Mouse (Mus musculus) limb, embryonic 10.5 days (tissue): ENCODE data around the gene Dennd6b. TPM values are rescaled to one million over a fixed set of nuclear protein-coding genes. Genes with fewer than 3 reads are reported as not detected.
A peak's percentile ranks its signal among the peaks of the same experiment; 100 is the strongest.

ENCODE experiments used
- DNase-seq: peaks from one replicate; pipeline ENCODE4 v3.0.0-alpha.2; 2017; ENCODE audit warnings: low spot score
- H3K27ac ChIP-seq: fragments of 300-500 bp; sonication (generic); 2 replicates; pipeline ENCODE4 v1.5.1; 2016; ENCODE audit warnings: mild to moderate bottlenecking
- H3K27me3 ChIP-seq: fragments of 300-500 bp; sonication (generic); 2 replicates; pipeline ENCODE4 v1.6.1; 2016; ENCODE audit warnings: low read depth, mild to moderate bottlenecking; ENCODE audit not compliant: poor library complexity, severe bottlenecking
- H3K36me3 ChIP-seq: fragments of 300-500 bp; sonication (generic); 2 replicates; pipeline ENCODE4 v1.6.1; 2016; ENCODE audit warnings: mild to moderate bottlenecking, moderate library complexity
- H3K4me1 ChIP-seq: fragments of 300-500 bp; sonication (generic); 2 replicates; pipeline ENCODE4 v1.6.1; 2016
- H3K4me3 ChIP-seq: fragments of 300-500 bp; sonication (generic); 2 replicates; pipeline ENCODE4 v1.5.1; 2016; ENCODE audit warnings: mild to moderate bottlenecking, moderate library complexity
- H3K9me3 ChIP-seq: fragments of 300-500 bp; sonication (generic); replicated peaks from 2 replicates; pipeline ENCODE4 v1.6.1; 2016; ENCODE audit warnings: mild to moderate bottlenecking
- WGBS: fragments of 180-500 bp; shearing (Covaris S2); methylation state at CpG from one replicate; pipeline ENCODE4 v1.1.7; 2016; 5-methylcytosine and 5-hydroxymethylcytosine counted together
- polyA plus RNA-seq: library from polyadenylated mRNA; unstranded; fragments of >200 nt; fragmentation: Nextera tagmentation; extraction: Ambion mirVana; gene quantifications from 2 replicates; pipeline ENCODE4 v1.2.1, GENCODE M21; 2016

Gene Dennd6b
- polyA plus RNA-seq, 1 experiment from 2014 or later = 27.5 TPM

DNA sequence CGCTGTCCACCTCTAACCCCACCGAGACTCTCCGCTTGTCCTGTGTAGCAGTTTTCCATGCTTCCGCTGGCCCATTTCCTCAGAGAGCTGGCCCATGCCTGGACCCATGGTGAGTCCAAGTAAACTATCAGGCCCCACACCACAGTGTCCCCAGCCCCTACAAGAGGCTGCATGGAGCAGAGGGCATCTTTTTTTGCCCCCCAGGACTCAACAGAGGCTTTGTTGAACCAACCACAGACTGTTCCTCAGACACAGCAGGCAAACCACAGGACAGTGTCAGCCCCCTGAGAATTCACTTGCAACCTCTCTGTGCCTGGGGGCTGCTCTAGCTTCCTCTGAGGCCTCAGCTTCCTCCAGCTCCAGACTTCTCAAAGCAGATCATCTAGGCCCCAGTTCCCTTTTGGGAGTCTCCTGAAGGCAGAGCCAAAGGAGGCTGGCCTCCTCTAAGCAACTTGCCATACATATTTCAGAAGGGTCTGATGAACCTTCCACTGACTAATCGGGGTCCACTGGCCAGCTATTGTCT, 24.7 kb downstream of the Dennd6b start:
- Histone ChIP-seq H3K36me3 (peaks cover 50% of the 10 kb centered on the region), H3K4me1 (peaks cover 79% of the 10 kb centered on the region)

DNA sequence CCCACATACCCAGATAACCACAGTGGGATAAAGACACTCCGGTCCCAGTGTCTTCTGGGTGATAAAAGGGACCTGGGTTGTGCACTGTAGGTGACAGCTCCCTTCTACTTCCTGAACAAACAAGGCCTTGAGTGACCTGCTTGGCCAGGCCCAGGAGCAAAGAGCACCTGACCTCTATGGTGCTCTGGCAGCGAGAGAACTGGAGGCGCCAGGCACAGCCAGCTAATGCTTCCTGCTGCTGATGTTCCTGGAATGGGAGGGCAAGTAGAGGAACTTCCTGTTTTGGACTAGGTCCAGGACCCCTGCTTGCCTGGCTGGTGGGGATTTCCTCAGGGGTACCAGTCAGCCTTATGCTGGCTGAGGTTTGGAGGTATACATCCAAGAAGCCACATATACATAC, 26.2 kb downstream of the Dennd6b start:
- H3K27ac ChIP-seq = peak overlapping the region; percentile 80
- H3K4me3 ChIP-seq = peak overlapping the region; percentile 27; the same call in 1 of the 2 replicates
- no peaks in the 10 kb centered on the region for H3K27me3 ChIP-seq
- WGBS = 63% methylated on average over 3 of the region's 3 CpGs
- no peaks in the 10 kb centered on the region for H3K9me3 ChIP-seq
- no peak for DNase-seq
- peaks cover 65% of the 10 kb centered on the region for H3K4me1 ChIP-seq
- H3K36me3 ChIP-seq = peaks cover 65% of the 10 kb centered on the region

More for the DNA sequence above, 24.7 kb downstream of the Dennd6b start:
- H3K27ac ChIP-seq = 0 out of 2 replicates have a peak overlapping the region, but pooled peaks have one; percentile 82
- no peaks in the 10 kb centered on the region for H3K9me3 ChIP-seq
- H3K27me3 ChIP-seq = no peaks in the 10 kb centered on the region
- no peak overlapping the region for H3K4me3 ChIP-seq
- WGBS = 92% methylated on average over 5 of the region's 5 CpGs
- DNase-seq = no peak

GRCm38 (mm10) chr15:89169431-89169830, 26.9 kb downstream of the Dennd6b start:
- Histone ChIP-seq H3K36me3 (peaks cover 72% of the 10 kb centered on the region), H3K27me3 (no peaks in the 10 kb centered on the region), H3K4me3 (peak overlapping the region; percentile 27), H3K9me3 (no peaks in the 10 kb centered on the region), H3K4me1 (peaks cover 58% of the 10 kb centered on the region), H3K27ac (peak overlapping the region; percentile 80)
- peak; percentile 82 for DNase-seq
- WGBS = 9% methylated on average over 10 of the region's 10 CpGs

DNA sequence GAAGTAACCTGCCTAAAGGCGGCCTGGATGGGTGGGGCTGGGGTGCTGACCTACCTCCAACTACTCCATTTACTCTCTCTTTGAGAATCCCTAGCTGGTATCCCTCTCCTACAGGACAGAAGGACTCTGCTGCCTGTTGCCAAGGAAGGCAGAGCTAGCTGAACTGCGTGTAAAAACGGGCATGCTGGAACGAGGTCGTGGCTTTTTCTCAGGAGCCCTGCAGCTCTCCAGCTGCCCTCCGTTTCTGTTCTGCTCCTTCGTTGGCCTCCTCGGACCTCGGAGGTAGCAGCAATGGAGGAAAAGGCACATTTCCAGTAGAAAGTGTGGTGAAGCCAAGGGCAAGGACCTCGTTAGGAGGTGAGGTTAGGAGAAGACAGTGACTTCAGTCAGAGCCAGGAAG, 27.4 kb downstream of the Dennd6b start:
- peak overlapping the region; percentile 27 for H3K4me3 ChIP-seq
- DNase-seq = no peak
- H3K36me3 ChIP-seq = peaks cover 77% of the 10 kb centered on the region
- no peaks in the 10 kb centered on the region for H3K27me3 ChIP-seq
- H3K4me1 ChIP-seq = peaks cover 53% of the 10 kb centered on the region
- no peaks in the 10 kb centered on the region for H3K9me3 ChIP-seq
- 67% methylated on average over 10 of the region's 10 CpGs for WGBS
- peak overlapping the region; percentile 80 for H3K27ac ChIP-seq

GRCm38 (mm10) chr15:89165478-89165877, 30.8 kb downstream of the Dennd6b start:
- Histone ChIP-seq H3K4me3 (no peak overlapping the region), H3K9me3 (no peaks in the 10 kb centered on the region), H3K27me3 (no peaks in the 10 kb centered on the region), H3K4me1 (peaks cover 19% of the 10 kb centered on the region), H3K36me3 (peaks cover 100% of the 10 kb centered on the region), H3K27ac (no peak overlapping the region)
- DNase-seq = no peak
- WGBS = 94% methylated on average over 12 of the region's 12 CpGs

- WGBS = 89% methylated on average over 9 of the region's 9 CpGs
- Histone ChIP-seq H3K9me3 (no peaks in the 10 kb centered on the region), H3K27ac (no peak overlapping the region), H3K4me1 (no peaks in the 10 kb centered on the region), H3K27me3 (no peaks in the 10 kb centered on the region), H3K36me3 (peaks cover 100% of the 10 kb centered on the region), H3K4me3 (no peak overlapping the region)
- no peak for DNase-seq
These were observed 34.9 kb downstream of the Dennd6b start for GRCm38 (mm10) chr15:89161397-89161796.

DNA sequence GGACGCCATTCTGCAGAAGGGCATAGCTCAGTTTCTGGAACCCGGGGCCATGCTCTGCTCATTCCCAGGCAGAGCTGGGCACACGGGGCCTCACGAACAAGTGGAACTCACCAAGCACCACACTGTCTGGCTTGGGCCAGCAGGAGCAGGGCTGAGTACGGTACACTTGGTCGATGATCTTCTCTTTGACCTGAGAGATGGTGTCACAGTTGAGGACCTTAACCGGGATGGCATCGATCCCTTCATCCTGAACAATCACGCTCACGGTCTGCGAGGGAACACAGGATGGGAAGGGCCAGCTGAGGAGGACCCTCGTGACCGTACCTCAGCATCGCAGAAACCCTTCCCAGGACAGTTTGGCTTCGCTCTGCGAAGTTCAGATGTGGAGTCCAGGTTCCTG, 37.8 kb downstream of the Dennd6b start:
- Histone ChIP-seq H3K4me3 (no peak overlapping the region), H3K27me3 (no peaks in the 10 kb centered on the region), H3K4me1 (no peaks in the 10 kb centered on the region), H3K36me3 (peaks cover 100% of the 10 kb centered on the region), H3K9me3 (no peaks in the 10 kb centered on the region), H3K27ac (no peak overlapping the region)
- 94% methylated on average over 16 of the region's 16 CpGs for WGBS
- DNase-seq = no peak

DNA sequence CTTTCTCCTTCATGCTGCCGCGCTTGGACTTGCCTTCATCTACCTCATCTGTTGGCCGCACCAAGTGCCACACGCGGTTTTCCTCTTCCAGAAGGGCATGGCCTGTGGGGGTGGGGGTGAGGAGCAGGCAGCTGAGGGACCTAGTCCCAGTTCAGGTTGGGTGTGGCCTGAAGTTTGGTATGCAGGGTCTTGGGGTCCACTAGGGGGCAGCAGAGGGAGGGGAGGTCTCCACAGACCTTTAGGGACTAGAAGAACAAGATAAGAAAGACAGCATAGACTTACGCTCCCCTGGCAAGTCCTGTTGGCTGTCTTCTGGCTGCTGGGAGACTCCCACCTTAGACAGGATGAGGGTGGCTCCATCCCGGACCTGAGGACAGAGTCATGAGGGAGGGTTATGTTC, 38.3 kb downstream of the Dennd6b start:
- Histone ChIP-seq H3K27ac (no peak overlapping the region), H3K36me3 (peaks cover 97% of the 10 kb centered on the region), H3K27me3 (no peaks in the 10 kb centered on the region), H3K9me3 (no peaks in the 10 kb centered on the region), H3K4me1 (no peaks in the 10 kb centered on the region), H3K4me3 (no peak overlapping the region)
- WGBS = 66% methylated on average over 7 of the region's 7 CpGs
- peak; percentile 82 for DNase-seq

GRCm38 (mm10) chr15:89152312-89152711, 44.0 kb downstream of the Dennd6b start:
- no peak for DNase-seq
- Histone ChIP-seq H3K9me3 (no peaks in the 10 kb centered on the region), H3K36me3 (peaks cover 40% of the 10 kb centered on the region), H3K4me1 (peaks cover 43% of the 10 kb centered on the region), H3K4me3 (no peak overlapping the region), H3K27me3 (peaks cover 29% of the 10 kb centered on the region), H3K27ac (peak overlapping the region; percentile 30; the same call in 1 of the 2 replicates)

DNA sequence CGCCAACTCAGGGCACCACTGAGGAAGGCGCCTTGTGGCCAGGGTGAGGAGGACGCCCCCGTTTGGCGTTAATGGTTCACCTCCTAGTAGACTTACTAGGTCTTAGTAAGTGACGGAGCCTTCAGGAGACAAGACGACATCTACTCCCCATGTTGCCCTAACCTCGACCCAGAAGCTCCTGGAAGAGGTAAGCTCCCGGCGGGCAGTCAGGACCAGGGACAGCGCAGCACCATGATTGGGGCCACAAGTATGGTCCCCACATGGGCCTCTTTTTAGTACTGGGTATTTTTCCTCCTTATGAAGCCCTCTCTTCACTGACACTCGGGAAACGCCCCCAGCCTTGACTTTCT, 46.3 kb downstream of the Dennd6b start:
- peaks cover 29% of the 10 kb centered on the region for H3K36me3 ChIP-seq
- H3K4me3 ChIP-seq = peak overlapping the region; percentile 79
- WGBS = 2% methylated on average over 13 of the region's 13 CpGs
- peaks cover 61% of the 10 kb centered on the region for H3K4me1 ChIP-seq
- H3K27me3 ChIP-seq = peaks cover 51% of the 10 kb centered on the region
- DNase-seq = peak; percentile 84
- H3K9me3 ChIP-seq = no peaks in the 10 kb centered on the region
- H3K27ac ChIP-seq = peak overlapping the region; percentile 90

- H3K27me3 ChIP-seq = peaks cover 55% of the 10 kb centered on the region
- WGBS = under 1% methylated on average over 61 of the region's 61 CpGs
- H3K36me3 ChIP-seq = peaks cover 28% of the 10 kb centered on the region
- H3K9me3 ChIP-seq = no peaks in the 10 kb centered on the region
- peaks cover 61% of the 10 kb centered on the region for H3K4me1 ChIP-seq
- peak within 1 kb of the TSS; percentile 90 for H3K27ac ChIP-seq
- H3K4me3 ChIP-seq = peak within 1 kb of the TSS; percentile 79
- DNase-seq = peak; percentile 69
These were observed 46.8 kb downstream of the Dennd6b start, which contains the start of gene Mapk11 for GRCm38 (mm10) chr15:89149271-89150040. Gene Mapk11, minus strand, starts transcription at chr15:89149628.

- H3K9me3 ChIP-seq = no peaks in the 10 kb centered on the region
- no peak for DNase-seq
- H3K4me3 ChIP-seq = peak overlapping the region; percentile 79
- H3K36me3 ChIP-seq = peaks cover 28% of the 10 kb centered on the region
- 8% methylated on average over 25 of the region's 25 CpGs for WGBS
- peak overlapping the region; percentile 90 for H3K27ac ChIP-seq
- H3K4me1 ChIP-seq = peaks cover 61% of the 10 kb centered on the region
- H3K27me3 ChIP-seq = peaks cover 62% of the 10 kb centered on the region
These were observed 47.6 kb downstream of the Dennd6b start for GRCm38 (mm10) chr15:89148496-89149270.

DNA sequence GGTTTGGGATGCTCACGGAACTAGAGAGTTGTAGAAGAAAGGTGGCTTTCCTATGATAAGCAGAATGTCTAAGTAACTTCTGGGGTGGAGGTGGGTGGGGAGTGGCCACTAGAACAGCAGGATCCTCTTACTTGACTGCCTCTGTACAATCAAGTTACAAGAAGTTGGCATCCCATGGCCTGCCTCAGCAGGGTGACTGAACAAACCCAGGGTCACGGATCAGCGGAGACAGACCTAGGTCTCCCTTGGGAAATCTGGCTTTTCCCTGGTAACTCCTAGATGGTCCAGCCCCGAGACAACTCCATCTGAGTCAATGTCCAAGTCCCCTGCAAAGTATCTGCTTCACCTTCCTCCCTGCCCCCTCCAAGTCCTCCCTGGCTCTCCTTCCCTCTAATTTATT, 48.4 kb downstream of the Dennd6b start:
- peak overlapping the region; percentile 79 for H3K4me3 ChIP-seq
- no peaks in the 10 kb centered on the region for H3K9me3 ChIP-seq
- DNase-seq = no peak
- peaks cover 61% of the 10 kb centered on the region for H3K4me1 ChIP-seq
- peaks cover 31% of the 10 kb centered on the region for H3K36me3 ChIP-seq
- 67% methylated on average over 4 of the region's 4 CpGs for WGBS
- H3K27ac ChIP-seq = no peak overlapping the region
- H3K27me3 ChIP-seq = peaks cover 68% of the 10 kb centered on the region
